Comparison of ENCODE assay signal across 8 mouse cellular contexts in the genomic region with DNA sequence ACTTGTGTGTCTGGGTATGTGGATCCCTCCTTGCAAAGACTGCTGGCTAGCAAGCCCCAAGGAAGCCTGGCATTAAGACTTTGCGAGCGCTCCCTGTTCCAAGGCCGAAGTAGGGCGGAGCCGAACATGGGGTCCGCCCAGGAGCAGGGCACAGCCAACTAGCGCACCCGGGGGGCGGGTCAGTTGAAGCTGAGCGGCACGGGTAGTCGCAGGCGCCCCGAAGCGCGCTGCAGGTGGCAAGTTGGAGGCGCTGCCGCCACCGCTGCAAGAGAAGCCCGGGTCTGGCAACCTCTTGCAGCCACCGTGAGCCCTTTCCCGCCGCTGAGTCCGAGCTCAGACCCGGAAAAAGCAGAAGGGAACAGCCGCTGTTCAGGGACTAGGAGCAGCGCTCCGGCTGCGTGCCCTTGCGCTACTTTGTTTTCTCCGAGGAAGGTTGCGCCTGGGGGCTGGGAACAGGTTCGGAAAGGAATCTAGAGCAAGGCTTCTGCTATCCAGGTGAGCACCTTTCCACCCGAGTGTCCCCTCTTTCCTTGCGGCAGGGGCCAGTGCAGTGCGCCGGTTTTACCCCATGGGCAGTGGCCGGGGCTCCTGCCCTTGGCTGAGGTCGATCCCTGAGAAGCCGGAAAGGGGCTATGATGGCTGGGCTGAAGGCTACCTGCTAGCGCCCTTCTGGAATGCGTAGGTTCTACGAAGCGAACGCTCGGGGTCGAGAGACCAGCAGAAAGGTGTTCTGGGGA. TPM values are rescaled to one million over a fixed set of nuclear protein-coding genes. Genes with fewer than 3 reads are reported as not detected.
DNase-seq lines count a peak whose midpoint lies in the region; ATAC-seq and TF ChIP-seq lines count a peak whose summit lies in the region.

A gene (plus strand): TSS at position 183 of the 737 bp plus-strand sequence.

- TF ChIP-seq CTCF in heart, adult 2 months (IDR thresholded peaks at IDR 0.05) = no peak

- H3K9ac ChIP-seq in embryonic facial prominence, embryonic 13.5 days = peak within 1 kb of the TSS; percentile 61
- H3K9ac ChIP-seq in heart, adult 2 months (ENCODE audit: low read depth, low read length) = peak within 1 kb of the TSS; percentile 10; the same call in 1 of the 2 replicates

- no peak within 1 kb of the TSS for H3K27ac ChIP-seq in embryonic facial prominence, embryonic 13.5 days
- no peak within 1 kb of the TSS for H3K27ac ChIP-seq in heart, adult 2 months

- peaks cover 74% of the 10 kb centered on the region for H3K27me3 ChIP-seq in embryonic facial prominence, embryonic 13.5 days
- H3K27me3 ChIP-seq in heart, adult 2 months (ENCODE audit: control insufficient read depth, insufficient read depth, low read length) = peaks cover 2% of the 10 kb centered on the region; the same call in 1 of the 2 replicates

- under 1% methylated on average over 47 of the region's 47 CpGs for WGBS in embryonic facial prominence, embryonic 13.5 days
- under 1% methylated on average over 47 of the region's 47 CpGs for WGBS in heart, adult 2 months

- DNase-seq in brain, embryonic 18.5 days (ENCODE audit: low read depth, low spot score) = peak; percentile 62
- DNase-seq in heart, adult 2 months = peak; percentile 67 to 75
- peak; percentile 85 for DNase-seq in kidney, adult 18-20 months
- DNase-seq in left cerebral cortex, postnatal 25 days (ENCODE audit: low spot score in 2 of 2) = peak; percentile 89 to 93
- DNase-seq in right cerebral cortex, postnatal 36 days (ENCODE audit: low spot score in 2 of 2) = peak; percentile 85 to 89
- no peak for DNase-seq in thymus, postnatal 14 days

- peak; percentile 88 for ATAC-seq in embryonic facial prominence, embryonic 13.5 days (ENCODE audit: insufficient number of reproducible peaks, insufficient read depth, low FRiP score, low TSS enrichment, low read depth)
- ATAC-seq in megakaryocyte-erythroid progenitor cell, adult 5-6 weeks (replicated peaks; ENCODE audit: low FRiP score, low TSS enrichment, poor library complexity, severe bottlenecking) = peak; percentile 59; the same call in 1 of the 2 replicates

- no peak for TF ChIP-seq EP300 in heart, adult 2 months (IDR thresholded peaks at IDR 0.05; ENCODE audit: insufficient read depth, low read depth, low read length)

- peak within 1 kb of the TSS; percentile 99 for H3K4me2 ChIP-seq in embryonic facial prominence, embryonic 13.5 days

- peaks cover 23% of the 10 kb centered on the region for H3K4me1 ChIP-seq in embryonic facial prominence, embryonic 13.5 days
- H3K4me1 ChIP-seq in heart, adult 2 months (ENCODE audit: control insufficient read depth, insufficient read depth, low read length) = no peaks in the 10 kb centered on the region

- H3K9me3 ChIP-seq in embryonic facial prominence, embryonic 13.5 days = no peaks in the 10 kb centered on the region

- H3K79me2 ChIP-seq in heart, adult 2 months (replicated peaks; ENCODE audit: control insufficient read depth, insufficient read depth, low read length) = no peaks in the 10 kb centered on the region

- no peak for TF ChIP-seq POLR2A in heart, adult 2 months (IDR thresholded peaks at IDR 0.05; ENCODE audit: insufficient read depth, low read depth, low read length)

- H3K36me3 ChIP-seq in embryonic facial prominence, embryonic 13.5 days = no peaks in the 10 kb centered on the region
- H3K36me3 ChIP-seq in heart, adult 2 months (ENCODE audit: control insufficient read depth, insufficient read depth, low read length) = no peaks in the 10 kb centered on the region

- intact Hi-C loops in heart, adult 2 months (cut with DNase I) = no loop called here
- intact Hi-C loops in left cerebral cortex, postnatal 25 days (cut with DNase I) = loop anchor here (10.0 kb wide), 1 partner anchor 191 kb away; no protein-coding TSS in a partner anchor

- H3K4me3 ChIP-seq in embryonic facial prominence, embryonic 13.5 days = peak within 1 kb of the TSS; percentile 55
- peak within 1 kb of the TSS; percentile 47 for H3K4me3 ChIP-seq in heart, adult 2 months

RNA-seq across cellular contexts. Expression of the gene that starts here (rescaled TPM):
- 153 and 173 TPM in 2 replicates for polyA plus RNA-seq in embryonic facial prominence, embryonic 13.5 days (2015; fragmentation: Nextera tagmentation; extraction: Ambion mirVana)
- total RNA-seq in heart, adult 2 months (2021) = 10 to 100 TPM; 13.5 TPM
- polyA plus RNA-seq in heart, adult 2 months (2012; rRNA removed) = 3.0 and 6.4 TPM in 2 replicates
- 100 to 1,000 TPM; 201 to 208 TPM for total RNA-seq in left cerebral cortex, postnatal 25 days (2021)
- total RNA-seq in megakaryocyte-erythroid progenitor cell, adult 5-6 weeks (2014; fragmentation: Nextera tagmentation) = 0.28 TPM in 1 of 2 replicates, not detected in the other
- 2.4 TPM in 1 of 2 replicates, not detected in the other for total RNA-seq in megakaryocyte-erythroid progenitor cell, adult 5-6 weeks (2017)

Comparison
In these comparisons a context has a peak if more than half of its experiments do, and no peak if none do; other contexts are left out.
1. RNA of the gene that starts here (total RNA-seq): 201 to 208 TPM in left cerebral cortex, postnatal 25 days; 13.5 TPM in heart, adult 2 months and 0.28 to 2.4 TPM in megakaryocyte-erythroid progenitor cell, adult 5-6 weeks; every median in the first group is over 10 times any median in the second.
2. RNA of the gene that starts here (polyA plus RNA-seq): 153 to 173 TPM in embryonic facial prominence, embryonic 13.5 days; 3.0 to 6.4 TPM in heart, adult 2 months; every median in the first group is over 10 times any median in the second.